Mouse (Mus musculus) adrenal gland, postnatal 14 days (tissue): ENCODE measurements around the gene Ttc3. TPM values are rescaled to one million over a fixed set of nuclear protein-coding genes. Genes with fewer than 3 reads are reported as not detected.
A peak's percentile ranks its signal among the peaks of the same experiment; 100 is the strongest.

ENCODE experiments used
- DNase-seq: peaks from one replicate; pipeline ENCODE4 v3.0.0; 2021; ENCODE audit warnings: mixed read lengths
- total RNA-seq: library from RNA; stranded (reverse); gene quantifications from 2 replicates; pipeline ENCODE4 v1.2.3, GENCODE M21; 2021

Gene Ttc3
- total RNA-seq, 1 experiment from 2014 or later = 89.9 TPM

GRCm38 (mm10) chr16:94358091-94358490 is 12.3 kb upstream of the Ttc3 start:
- DNase-seq = no peak

GRCm38 (mm10) chr16:94360578-94361350 is 9.7 kb upstream of the Ttc3 start:
- peak; percentile 46 for DNase-seq

- DNase-seq = peak; percentile 92
These were observed 8.1 kb upstream of the Ttc3 start for GRCm38 (mm10) chr16:94362174-94362873.

DNA sequence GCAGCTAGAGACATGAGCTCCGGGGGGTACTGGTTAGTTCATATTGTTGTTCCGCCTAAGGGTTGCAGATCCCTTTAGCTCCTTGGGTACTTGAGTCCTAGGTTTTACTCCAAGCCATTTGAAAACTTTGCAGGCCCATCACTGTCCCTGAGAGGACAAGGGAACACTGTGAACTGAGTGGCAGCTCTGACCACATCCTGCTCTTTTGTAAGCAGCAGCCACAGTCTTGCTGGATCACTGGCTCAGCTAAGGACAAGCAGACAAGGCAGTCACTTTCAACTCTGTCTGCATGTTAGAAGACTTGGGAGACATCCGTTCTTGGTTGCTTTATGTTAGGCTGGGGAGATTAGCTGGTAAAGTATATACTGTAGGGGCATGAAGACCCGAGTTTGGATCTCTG is 6.6 kb upstream of the Ttc3 start:
- no peak for DNase-seq

- no peak for DNase-seq
These were observed 5.0 kb upstream of the Ttc3 start for GRCm38 (mm10) chr16:94365435-94365834.

- no peak for DNase-seq
These were observed 734 bp upstream of the Ttc3 start for GRCm38 (mm10) chr16:94369596-94370172.

DNA sequence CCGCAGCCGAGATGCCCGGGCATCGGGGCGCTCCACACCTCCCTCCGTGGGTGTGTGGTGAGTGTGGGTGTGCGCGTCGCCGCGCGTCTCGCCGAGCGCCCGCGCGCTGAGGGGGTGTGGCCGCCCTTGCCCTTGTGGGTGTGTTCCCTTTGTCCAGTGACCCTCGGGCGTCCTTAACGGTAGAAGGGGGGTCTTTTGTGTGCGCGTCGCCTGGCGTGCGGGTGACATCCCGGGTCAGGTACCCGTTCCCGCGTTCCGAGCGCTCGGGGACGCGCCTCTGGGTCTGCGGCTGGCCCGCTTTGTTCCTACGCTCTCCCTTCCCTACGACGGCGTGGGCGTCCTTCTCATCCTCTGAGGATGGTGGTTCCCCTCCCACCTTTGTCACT is 490 bp downstream of the Ttc3 start:
- peak; percentile 87 for DNase-seq

GRCm38 (mm10) chr16:94371301-94371931 is 998 bp downstream of the Ttc3 start, which contains the start of gene Pigp:
Gene Pigp (minus strand): TSS chr16:94371842.
- DNase-seq = peak; percentile 80

DNA sequence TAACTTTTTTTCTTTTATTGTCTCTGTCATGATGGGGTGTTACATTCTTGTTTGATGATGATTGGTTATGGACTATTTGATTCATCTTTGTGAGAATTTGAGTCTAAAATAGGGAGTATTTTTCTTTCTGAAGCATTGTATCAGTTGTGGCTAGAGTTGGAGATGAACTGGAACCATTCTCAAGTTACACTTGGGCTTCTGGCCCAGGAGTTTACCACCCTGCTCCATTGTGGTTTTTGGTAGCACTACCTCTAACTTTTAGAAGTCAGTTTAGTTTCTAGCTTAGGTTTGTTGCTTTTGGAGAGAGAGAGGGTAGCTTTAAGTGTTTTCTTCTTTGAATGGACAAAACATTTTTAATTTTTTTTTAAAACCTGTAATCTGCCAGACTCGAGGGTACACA is 9.0 kb downstream of the Ttc3 start:
- no peak for DNase-seq

- no peak for DNase-seq
These were observed 12.9 kb downstream of the Ttc3 start for GRCm38 (mm10) chr16:94383277-94383676.

- DNase-seq = no peak
These were observed 17.3 kb downstream of the Ttc3 start for GRCm38 (mm10) chr16:94387690-94388089.

DNA sequence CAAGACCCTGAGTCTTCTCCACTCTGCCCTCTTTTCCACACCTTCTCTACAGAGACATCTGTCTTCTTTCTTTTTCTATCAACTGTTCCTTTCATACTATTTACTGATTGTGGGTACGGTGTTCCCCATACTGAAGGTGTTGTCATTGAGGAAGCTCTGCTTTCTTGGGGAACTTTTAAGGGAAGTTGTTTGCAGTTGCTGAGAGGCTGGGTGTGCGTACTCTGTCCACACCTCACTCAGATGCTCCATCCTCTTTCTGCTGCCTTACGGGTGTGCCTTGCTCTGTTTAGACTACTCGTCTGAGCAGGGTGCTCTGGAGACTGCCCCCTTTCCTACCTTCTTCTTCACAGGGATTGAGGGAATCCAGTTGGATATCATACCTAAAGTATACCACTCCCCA is 21.9 kb downstream of the Ttc3 start:
- no peak for DNase-seq

DNA sequence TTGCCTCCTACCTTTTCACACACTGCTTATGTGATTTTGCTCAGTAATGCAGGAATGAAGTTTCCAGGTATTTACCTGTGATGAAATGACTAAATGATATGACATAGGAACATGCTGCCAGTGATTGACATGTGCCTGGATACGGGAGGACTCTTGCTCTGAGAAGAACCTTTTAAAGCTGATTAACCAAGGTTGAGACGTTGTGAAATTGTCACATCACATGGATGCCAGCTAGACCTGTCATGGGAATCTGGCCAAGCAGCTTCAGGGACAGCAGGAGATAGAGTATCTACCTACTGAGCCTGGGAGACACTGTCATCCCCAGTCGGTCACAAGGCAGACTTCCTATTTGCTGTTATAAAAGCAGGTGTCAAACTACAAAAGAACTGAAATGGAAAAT is 24.6 kb downstream of the Ttc3 start:
- DNase-seq = peak; percentile 14

GRCm38 (mm10) chr16:94396641-94397040 is 26.2 kb downstream of the Ttc3 start:
- DNase-seq = no peak

- DNase-seq = no peak
These were observed 28.7 kb downstream of the Ttc3 start for GRCm38 (mm10) chr16:94399141-94399540.

DNA sequence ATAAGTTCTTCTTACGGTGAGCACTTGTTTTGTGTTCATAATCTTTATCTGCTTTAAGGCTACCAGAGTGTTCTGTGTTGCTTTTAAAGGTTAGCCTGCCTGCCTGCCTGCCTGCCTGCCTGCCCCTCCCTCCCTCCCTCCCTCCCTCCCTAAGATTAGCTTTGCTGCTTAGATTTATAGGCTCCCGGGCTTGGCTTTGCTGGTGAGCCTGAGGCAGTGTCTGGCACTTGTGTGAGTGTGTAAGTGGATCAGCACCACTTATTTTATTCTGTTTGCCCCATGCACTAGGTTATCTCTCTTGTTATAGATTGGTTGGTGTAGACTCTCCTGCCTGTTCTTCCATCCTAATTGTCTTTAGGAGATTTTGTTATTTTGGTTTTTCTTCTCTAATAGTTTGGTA is 31.2 kb downstream of the Ttc3 start:
- DNase-seq = peak; percentile 35

GRCm38 (mm10) chr16:94402185-94402584 is 31.8 kb downstream of the Ttc3 start:
- peak; percentile 48 for DNase-seq

- no peak for DNase-seq
These were observed 40.9 kb downstream of the Ttc3 start for GRCm38 (mm10) chr16:94411287-94411686.

- no peak for DNase-seq
These were observed 41.8 kb downstream of the Ttc3 start for GRCm38 (mm10) chr16:94412198-94412597.

GRCm38 (mm10) chr16:94412760-94413159 is 42.3 kb downstream of the Ttc3 start:
- DNase-seq = no peak

DNA sequence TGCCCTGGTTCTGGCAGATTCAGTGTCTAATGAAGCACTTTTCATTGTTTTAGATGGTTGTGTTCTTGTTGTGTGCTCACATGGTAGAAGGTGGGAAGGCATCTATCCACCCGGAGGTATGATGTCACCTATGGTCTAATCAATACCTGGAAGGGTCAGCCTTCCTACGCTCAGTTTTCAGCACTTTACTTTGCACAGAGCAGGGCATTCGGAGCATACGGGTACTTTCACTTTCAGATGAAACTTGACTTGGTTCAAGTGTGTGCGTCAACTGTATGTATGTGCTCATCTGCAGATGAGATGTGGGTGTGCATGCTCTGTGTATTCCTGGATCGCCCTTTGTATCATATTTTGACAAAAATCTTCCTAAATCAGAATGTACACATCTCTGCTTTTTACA is 43.7 kb downstream of the Ttc3 start:
- no peak for DNase-seq

- peak; percentile 16 for DNase-seq
These were observed 50.1 kb downstream of the Ttc3 start for GRCm38 (mm10) chr16:94420498-94420897.

DNA sequence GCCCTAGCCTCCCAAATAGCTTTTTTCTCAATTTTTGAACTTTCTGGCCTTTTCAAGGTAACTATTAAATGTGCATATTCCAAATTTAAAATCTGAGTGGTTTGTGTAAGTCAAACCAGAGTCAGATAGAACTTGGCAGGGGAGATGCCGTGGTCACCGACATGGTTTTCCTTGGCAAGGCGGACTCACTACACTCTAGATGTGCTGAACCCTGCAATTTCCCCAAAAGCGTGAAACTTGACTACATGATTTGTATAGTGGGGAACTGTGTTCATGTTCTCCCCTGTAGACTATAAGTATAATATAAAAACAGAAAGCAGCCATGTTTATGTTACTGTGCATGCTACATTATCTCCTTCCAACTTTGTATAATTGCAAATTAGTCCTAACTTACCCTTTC is 58.5 kb downstream of the Ttc3 start:
- DNase-seq = no peak
